Mouse (Mus musculus): ENCODE results near the gene Adgrv1.

Adgrv1 gene

GRCm38 (mm10) chr13:81045345-81045744 lies 587.6 kb downstream of the Adgrv1 start:
- DNase-seq (ENCODE audit: low spot score in 2 of 2) = no peak
